Mouse (Mus musculus) brain, embryonic 14.5 days (tissue): ENCODE measurements at regions not wholly inside any gene's neighbourhood (a gene's known extent, or its start where the extent isn't known, plus 50 kb on each side); places are given as distances from the start of the nearest gene placed in this dataset.

Experiments
- CTCF ChIP-seq: fragments of 200-500 bp; IDR thresholded peaks from 2 replicates; pipeline ENCODE4 v1.5.1; 2012; ENCODE audit warnings: inconsistent platforms, mild to moderate bottlenecking, moderate library complexity, borderline replicate concordance; ENCODE audit not compliant: insufficient read depth, insufficient read length; ENCODE audit errors: extremely low read depth
- POLR2A ChIP-seq: fragments of 200-500 bp; IDR thresholded peaks from 2 replicates; pipeline ENCODE4 v1.6.1; 2012; ENCODE audit warnings: mild to moderate bottlenecking, inconsistent platforms, borderline replicate concordance; ENCODE audit not compliant: poor library complexity, insufficient read depth, insufficient read length, severe bottlenecking; ENCODE audit errors: extremely low read depth

DNA sequence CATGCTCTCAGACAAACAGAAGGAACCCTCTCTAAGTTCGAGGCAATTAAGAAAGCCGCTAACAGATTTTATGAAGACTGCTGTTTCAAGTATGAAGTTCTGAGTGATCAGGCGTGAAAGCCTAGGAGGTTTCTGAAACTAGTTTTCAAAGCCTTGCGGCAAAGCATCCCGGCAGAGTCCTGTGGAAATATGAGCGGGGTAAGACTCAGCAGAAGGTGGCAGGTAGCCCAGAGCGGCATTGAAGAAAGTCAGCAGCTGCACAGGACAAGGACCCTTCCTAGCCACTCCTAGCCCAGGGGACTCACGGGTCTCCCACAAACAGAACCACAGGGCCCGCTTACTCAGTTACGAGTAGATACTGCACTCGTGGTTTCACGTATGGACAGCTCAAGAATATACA, 54.8 kb upstream of the Zfp280d start:
- no peak for TF ChIP-seq POLR2A
- TF ChIP-seq CTCF: no peak
